Mouse (Mus musculus) megakaryocyte-erythroid progenitor cell, adult 5-6 weeks (primary cell): ENCODE measurements around the gene Rgs6. TPM values are rescaled to one million over a fixed set of nuclear protein-coding genes. Genes with fewer than 3 reads are reported as not detected.

Experiments
- ATAC-seq: replicated peaks from 2 replicates; pipeline ENCODE4 v1.8.0; 2016; ENCODE audit warnings: mild to moderate bottlenecking, inconsistent platforms; ENCODE audit not compliant: severe bottlenecking, poor library complexity, low FRiP score, low TSS enrichment
- total RNA-seq, 2 experiments: library from RNA; stranded (forward) in 1 of 2; stranded (reverse) in 1 of 2; fragments of 200-1000, 215-1000 nt in 1 of 2; fragments of >200 nt in 1 of 2; fragmentation: Nextera tagmentation in 1 of 2; gene quantifications; 2 replicates each; pipeline ENCODE4 v1.2.3; 2014 to 2017

Gene Rgs6
- total RNA-seq (2014; fragmentation: Nextera tagmentation), result not detected in 2 replicates
- total RNA-seq (2017), result not detected in 2 replicates

GRCm38 (mm10) chr12:82588017-82588416 is at the start of gene Rgs6:
Gene Rgs6 (plus strand): TSS chr12:82588292.
- ATAC-seq, result no peak

DNA sequence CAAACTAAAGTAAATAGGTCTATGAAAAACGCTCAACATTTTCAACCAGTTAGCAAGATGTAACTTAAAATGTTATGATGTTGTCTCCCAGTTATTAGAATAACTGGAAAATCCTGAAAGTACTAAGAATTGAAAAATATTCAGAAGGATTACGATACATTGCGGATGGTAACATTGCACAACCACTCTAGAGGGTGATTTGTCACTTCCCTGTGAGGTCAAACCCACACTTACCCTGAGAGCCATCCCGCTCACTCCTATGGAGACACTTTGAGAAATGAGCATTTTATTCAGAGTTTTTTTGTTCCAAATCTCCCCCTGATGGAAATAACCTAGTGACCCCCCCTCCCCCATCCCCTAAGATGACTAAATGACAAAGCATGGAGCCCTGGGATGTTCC is 41.0 kb upstream of the Rgs6 start:
- no peak for ATAC-seq

DNA sequence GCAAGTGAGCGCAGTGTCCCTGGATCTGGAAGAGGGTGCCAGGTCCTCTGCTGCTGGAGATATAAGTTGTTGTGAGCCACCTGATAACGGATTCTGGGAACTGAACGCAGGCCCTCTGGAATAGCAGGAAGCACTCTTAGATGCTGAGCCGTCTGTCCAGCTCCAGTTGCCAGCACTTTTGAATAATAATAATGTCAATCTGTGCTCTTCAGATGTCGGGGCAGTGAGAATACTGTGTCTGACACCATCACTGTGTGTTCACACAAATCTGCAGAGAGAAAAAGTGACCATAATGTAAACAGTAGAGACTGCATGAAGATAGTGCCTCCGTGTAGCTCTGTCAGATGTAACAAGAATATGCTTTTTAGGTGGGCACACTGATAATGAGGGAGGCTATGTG is 38.9 kb upstream of the Rgs6 start:
- no peak for ATAC-seq

DNA sequence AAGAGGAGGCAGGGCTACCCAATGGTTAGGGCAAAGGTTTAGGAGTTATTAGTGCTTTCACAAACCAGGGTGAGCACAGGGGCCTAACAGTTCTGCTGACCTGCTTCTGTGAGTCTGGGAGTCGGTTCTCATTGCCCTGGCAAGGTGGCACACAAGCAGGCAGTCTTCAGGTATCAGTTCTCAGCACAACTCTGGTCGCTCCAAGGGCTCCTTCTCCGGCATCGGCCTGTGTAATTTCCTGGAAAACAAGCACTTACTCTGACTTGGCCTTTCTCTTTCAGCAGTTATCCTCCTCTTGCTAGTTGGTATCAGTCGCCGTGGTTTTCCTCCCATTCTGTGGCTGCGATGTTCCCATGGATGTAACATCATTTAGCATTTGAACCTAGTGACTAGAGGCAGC is 38.0 kb upstream of the Rgs6 start:
- no peak for ATAC-seq

GRCm38 (mm10) chr12:82552376-82552775 is 35.7 kb upstream of the Rgs6 start:
- ATAC-seq, result no peak

- ATAC-seq, result no peak
These were observed 25.2 kb upstream of the Rgs6 start for GRCm38 (mm10) chr12:82562916-82563315.

GRCm38 (mm10) chr12:82568370-82568769 is 19.7 kb upstream of the Rgs6 start:
- ATAC-seq, result no peak

DNA sequence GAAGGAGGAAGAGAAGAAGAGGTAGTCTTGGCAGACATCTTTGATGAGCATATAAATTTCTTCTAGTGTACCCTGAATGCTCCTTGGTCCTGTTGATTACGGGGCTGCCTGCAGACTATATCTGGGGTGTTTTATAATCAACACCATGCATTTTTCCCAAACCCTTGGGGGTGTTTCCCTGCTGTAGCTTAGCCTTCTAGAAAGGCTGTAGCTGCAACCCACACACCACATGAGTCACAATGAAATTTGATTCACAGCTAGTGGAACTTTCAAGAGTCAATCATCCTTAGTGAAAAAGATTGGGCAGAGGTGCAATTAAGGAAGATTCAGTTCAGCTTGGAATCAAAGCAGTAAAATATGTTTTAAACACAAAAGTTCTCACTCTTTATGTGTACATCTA is 15.4 kb upstream of the Rgs6 start:
- ATAC-seq, result no peak

- ATAC-seq, result no peak
These were observed 1.5 kb upstream of the Rgs6 start for GRCm38 (mm10) chr12:82586592-82586991.

- no peak for ATAC-seq
These were observed 670 bp upstream of the Rgs6 start for GRCm38 (mm10) chr12:82587348-82587895.

DNA sequence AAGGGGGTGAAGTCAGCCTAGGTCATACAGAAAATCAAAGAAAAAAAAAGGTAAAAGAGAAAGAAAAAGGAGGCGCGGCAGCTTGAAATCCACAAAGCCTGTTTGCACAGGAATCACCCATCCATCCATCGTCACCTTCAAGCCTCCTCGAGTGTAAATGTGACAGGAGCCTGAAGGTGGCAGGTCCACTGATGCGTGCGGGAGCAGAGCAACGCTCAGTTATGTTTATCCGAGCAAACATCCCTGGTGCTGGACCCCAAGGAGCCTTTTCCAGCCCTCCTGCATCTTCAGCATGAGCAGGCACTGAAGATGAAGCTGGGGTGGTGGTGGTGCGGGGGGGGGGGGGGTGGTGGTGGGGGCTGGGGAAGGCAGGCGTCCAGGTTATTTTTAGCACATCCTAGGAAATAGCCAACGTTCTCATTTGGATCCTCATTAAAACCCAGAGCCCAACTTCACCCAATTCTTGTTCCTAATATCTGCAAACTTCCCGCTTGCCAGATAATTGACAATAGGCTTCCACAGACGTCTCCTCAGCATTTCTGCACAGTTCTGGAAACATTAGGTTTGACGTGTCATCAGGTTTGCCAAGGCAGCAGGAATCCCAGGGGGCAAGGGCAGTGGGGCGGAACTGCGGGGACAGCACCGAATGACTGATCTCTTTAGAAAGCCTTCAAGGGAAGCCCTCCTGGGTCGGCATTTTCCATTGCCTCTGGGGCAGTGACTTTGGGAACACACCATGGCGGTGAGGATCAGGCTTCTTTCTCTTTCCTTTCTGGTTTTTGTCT is 946 bp downstream of the Rgs6 start:
- no peak for ATAC-seq

GRCm38 (mm10) chr12:82599011-82599410 is 10.9 kb downstream of the Rgs6 start:
- ATAC-seq, result no peak

DNA sequence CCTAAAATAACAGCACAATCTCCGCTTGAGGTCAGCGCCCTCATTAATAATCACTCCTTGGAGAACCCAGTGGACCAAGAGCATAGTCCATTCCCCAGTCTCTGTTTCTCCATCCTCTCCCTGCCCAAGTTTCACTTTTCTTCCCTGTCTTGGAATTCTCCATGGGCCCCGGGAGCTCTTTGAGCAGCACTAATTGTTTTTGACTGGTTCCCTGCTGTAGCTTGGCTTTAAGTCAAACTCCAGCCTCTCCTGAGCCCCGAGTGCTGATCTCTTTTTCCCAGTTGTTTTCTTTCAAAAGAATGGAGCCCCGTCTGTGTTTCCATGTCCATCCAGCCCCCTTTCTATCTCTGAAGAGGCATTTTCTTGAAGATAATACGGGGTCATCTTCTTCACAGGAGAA is 12.3 kb downstream of the Rgs6 start:
- ATAC-seq, result no peak

DNA sequence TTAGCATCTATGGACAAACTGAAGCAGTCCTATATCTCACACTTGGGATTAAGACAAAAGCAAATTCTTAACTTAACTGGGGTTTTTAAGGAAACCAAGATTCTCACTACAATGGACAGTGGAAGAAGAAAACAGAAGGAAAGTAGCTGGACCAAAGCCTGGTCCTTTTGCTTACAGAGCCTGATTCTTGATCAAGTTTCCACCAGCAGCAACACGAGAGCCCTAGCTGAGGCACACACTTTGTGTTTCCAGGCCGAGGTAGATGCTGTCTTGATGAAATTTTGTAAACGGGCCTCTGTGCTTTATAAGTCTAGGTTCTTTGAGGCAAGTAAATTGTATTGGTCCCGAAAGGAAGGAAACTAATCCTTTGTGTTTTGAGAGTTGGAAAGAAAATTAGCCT is 14.7 kb downstream of the Rgs6 start:
- no peak for ATAC-seq

GRCm38 (mm10) chr12:82603308-82603707 is 15.2 kb downstream of the Rgs6 start:
- no peak for ATAC-seq

DNA sequence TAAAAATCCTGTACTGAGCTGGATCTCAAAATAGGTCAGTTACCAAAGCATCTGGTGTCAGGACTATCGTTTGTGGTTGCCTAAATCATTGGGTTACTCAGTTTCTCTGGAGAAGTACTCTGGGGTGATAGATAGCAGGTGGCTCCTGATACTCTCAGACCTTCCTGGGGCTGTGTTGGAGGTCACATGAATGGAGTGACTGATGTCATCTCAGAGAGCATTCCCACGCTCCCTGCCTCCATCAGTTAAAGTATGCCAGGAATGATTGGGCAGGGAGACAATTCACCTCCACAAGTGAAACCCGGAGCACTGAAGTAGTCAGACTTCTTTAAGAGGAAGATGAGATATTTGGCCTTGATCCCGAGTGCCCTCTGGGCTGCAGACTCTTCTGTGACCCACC is 15.9 kb downstream of the Rgs6 start:
- no peak for ATAC-seq

DNA sequence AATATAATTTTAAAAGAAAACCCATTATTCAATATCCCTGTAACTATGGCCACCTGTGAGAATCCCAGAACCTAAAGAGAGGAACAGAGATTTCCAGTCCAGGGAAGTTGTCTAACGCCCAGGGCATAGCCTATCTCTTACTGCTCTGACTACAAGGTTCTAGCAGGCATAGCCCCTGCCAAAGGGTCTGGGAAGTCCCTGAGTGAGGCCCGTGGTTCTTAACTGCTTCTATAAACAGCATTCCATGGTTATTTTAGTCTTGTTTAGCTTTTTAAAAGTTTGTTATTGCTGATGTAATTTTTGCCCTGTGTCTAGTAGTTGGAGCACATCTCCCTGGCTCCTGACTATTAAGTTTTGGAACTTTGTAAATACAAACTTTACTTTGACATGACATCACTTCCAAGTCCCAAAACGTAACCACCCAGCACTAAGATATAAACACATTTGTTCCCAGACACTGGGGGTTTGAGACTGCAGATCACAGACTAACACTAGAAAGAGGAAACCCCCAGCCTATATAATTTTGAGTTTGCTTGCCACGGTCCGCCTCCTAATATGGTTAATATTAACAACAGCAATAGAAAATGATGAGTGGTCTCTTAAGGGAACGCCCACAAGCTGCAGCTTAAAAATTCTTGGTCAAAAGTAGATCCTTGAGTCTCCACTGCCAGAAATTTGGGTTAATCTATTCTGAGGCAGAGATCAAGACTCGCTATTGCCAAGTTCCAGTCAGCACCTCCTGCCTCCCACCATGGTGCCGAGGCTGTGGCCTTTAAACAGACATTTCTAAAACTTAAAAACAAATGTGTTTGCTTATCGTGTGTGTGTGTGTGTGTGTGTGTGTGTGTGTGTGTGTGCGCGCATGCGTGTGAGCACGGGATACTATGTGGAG is 24.9 kb downstream of the Rgs6 start:
- ATAC-seq, result no peak

DNA sequence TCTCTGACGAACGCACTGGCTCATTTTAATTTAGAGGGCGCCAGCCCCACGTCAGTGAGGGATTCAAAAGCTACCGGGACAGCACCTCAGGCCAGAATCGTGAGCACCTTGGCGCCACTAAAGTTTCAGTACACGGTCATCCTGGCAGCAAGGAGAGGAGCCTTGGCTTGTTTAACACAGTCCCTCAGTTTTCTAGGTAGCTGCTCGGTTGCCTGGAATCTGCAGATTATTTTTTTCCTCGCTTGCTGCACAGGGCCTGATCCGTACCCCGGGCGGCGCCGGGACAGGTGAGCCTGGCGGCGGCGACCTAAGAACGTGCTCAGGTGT is 28.4 kb downstream of the Rgs6 start:
- ATAC-seq, result no peak

DNA sequence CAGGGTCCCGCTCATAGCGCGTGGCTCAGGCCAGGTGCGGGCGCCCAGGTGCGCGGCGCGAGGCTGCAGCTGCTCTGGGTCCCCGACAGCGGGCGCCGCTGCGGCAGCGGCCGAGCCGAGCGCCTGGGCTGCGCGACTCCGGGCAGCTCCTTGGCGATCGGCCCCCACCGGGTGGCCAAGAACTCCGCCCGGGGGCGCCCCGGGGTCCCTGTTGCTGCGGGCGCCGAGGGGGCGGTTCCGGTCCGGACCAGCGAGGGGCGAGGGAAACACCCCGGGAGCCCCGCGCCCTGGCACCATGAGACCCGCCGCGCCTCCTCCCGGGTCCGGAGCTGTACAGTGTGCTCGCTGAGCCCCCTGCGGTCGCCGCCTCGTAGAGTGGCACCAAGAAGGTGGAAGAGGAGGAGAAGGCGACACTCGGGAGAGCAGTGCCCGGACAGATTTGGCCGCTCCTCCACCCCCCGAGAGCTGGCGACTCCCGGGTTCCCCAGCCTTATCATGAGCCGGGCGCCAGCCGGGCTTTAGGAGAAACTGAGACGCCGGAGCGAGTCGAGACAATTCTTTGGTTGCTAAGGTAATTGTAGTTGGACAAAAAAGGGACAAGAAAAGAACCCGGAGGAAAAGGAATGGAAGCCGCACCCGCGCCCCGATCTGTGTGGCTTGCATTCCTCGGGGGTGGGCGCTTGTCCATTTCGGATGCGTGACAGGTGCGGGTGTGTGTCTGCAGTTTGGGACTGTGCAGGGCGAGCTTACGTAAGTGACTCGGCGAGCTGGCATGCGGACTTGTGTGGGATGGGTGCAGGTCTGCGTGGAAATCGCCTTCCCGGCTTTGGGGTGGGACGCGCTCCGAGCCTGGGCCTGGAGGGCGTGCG is 29.0 kb downstream of the Rgs6 start:
- 0 out of 2 replicates have a peak, but pooled peaks have one; percentile 34 for ATAC-seq
